Mouse (Mus musculus): ENCODE data around the gene Spry2. TPM values are rescaled to one million over a fixed set of nuclear protein-coding genes. Genes with fewer than 3 reads are reported as not detected.

Spry2 gene
- polyA plus RNA-seq, 1 experiment from 2014 or later = 43.6 TPM

- peaks cover 5% of the 10 kb centered on the region; the same call in 1 of the 2 replicates for H3K4me1 ChIP-seq (ENCODE audit: insufficient read depth)
- no peak overlapping the region for H3K4me3 ChIP-seq (ENCODE audit: low read depth, low read length)
- DNase-seq (no peak), ATAC-seq (ENCODE audit: insufficient read depth) (no peak)
- no peaks in the 10 kb centered on the region for H3K27me3 ChIP-seq (ENCODE audit: insufficient read depth, low read length)
- no peak overlapping the region for H3K9ac ChIP-seq
- H3K27ac ChIP-seq (ENCODE audit: low read depth) = peak overlapping the region; percentile 46; the same call in 1 of the 2 replicates
- H3K4me2 ChIP-seq = peak overlapping the region; percentile 23
- TF ChIP-seq CTCF (IDR thresholded peaks at IDR 0.05; ENCODE audit: low read depth) = no peak
- H3K36me3 ChIP-seq (ENCODE audit: insufficient read depth) = no peaks in the 10 kb centered on the region
- H3K9me3 ChIP-seq (ENCODE audit: low read depth, low read length) = no peaks in the 10 kb centered on the region
- WGBS = 41% methylated on average over 14 of the region's 14 CpGs
These were observed 26.2 kb downstream of the Spry2 start for GRCm38 (mm10) chr14:105870370-105870936.

GRCm38 (mm10) chr14:105865381-105865938, 31.2 kb downstream of the Spry2 start:
- Histone ChIP-seq H3K4me1 (ENCODE audit: insufficient read depth) (peaks cover 3% of the 10 kb centered on the region; the same call in 1 of the 2 replicates), H3K27me3 (ENCODE audit: insufficient read depth, low read length) (no peaks in the 10 kb centered on the region), H3K4me3 (ENCODE audit: low read depth, low read length) (no peak overlapping the region), H3K27ac (ENCODE audit: low read depth) (no peak overlapping the region), H3K4me2 (no peak overlapping the region), H3K9me3 (ENCODE audit: low read depth, low read length) (no peaks in the 10 kb centered on the region), H3K36me3 (ENCODE audit: insufficient read depth) (no peaks in the 10 kb centered on the region), H3K9ac (no peak overlapping the region)
- TF ChIP-seq CTCF (IDR thresholded peaks at IDR 0.05; ENCODE audit: low read depth) = no peak
- DNase-seq (no peak), ATAC-seq (ENCODE audit: insufficient read depth) (no peak)
- WGBS = 86% methylated on average over 5 of the region's 5 CpGs

GRCm38 (mm10) chr14:105862199-105862598, 34.4 kb downstream of the Spry2 start:
- WGBS = 78% methylated on average over 11 of the region's 11 CpGs

GRCm38 (mm10) chr14:105860920-105861319, 35.7 kb downstream of the Spry2 start:
- DNase-seq = no peak
- H3K4me1 ChIP-seq (ENCODE audit: insufficient read depth) = no peaks in the 10 kb centered on the region
- no peak overlapping the region for H3K27ac ChIP-seq (ENCODE audit: low read depth)
- H3K4me2 ChIP-seq = no peak overlapping the region
- H3K27me3 ChIP-seq (ENCODE audit: insufficient read depth, low read length) = no peaks in the 10 kb centered on the region
- no peaks in the 10 kb centered on the region for H3K36me3 ChIP-seq (ENCODE audit: insufficient read depth)
- no peak overlapping the region for H3K4me3 ChIP-seq (ENCODE audit: low read depth, low read length)
- no peak for ATAC-seq (ENCODE audit: insufficient read depth)
- TF ChIP-seq CTCF (IDR thresholded peaks at IDR 0.05; ENCODE audit: low read depth) = no peak
- H3K9ac ChIP-seq = no peak overlapping the region
- no peaks in the 10 kb centered on the region for H3K9me3 ChIP-seq (ENCODE audit: low read depth, low read length)
- WGBS = 39% methylated on average over 6 of the region's 6 CpGs

More at GRCm38 (mm10) chr14:105862199-105862598, 34.4 kb downstream of the Spry2 start:
- Histone ChIP-seq H3K27ac (ENCODE audit: low read depth) (no peak overlapping the region), H3K4me2 (no peak overlapping the region), H3K9me3 (ENCODE audit: low read depth, low read length) (no peaks in the 10 kb centered on the region), H3K27me3 (ENCODE audit: insufficient read depth, low read length) (no peaks in the 10 kb centered on the region), H3K36me3 (ENCODE audit: insufficient read depth) (no peaks in the 10 kb centered on the region), H3K4me3 (ENCODE audit: low read depth, low read length) (no peak overlapping the region), H3K4me1 (ENCODE audit: insufficient read depth) (no peaks in the 10 kb centered on the region), H3K9ac (no peak overlapping the region)
- TF ChIP-seq CTCF (IDR thresholded peaks at IDR 0.05; ENCODE audit: low read depth) = no peak
- DNase-seq = no peak
- no peak; the same call in 1 of the 2 replicates for ATAC-seq (ENCODE audit: insufficient read depth)

GRCm38 (mm10) chr14:105860276-105860675, 36.3 kb downstream of the Spry2 start:
- Histone ChIP-seq H3K4me3 (ENCODE audit: low read depth, low read length) (no peak overlapping the region), H3K27ac (ENCODE audit: low read depth) (no peak overlapping the region), H3K4me2 (no peak overlapping the region), H3K36me3 (ENCODE audit: insufficient read depth) (no peaks in the 10 kb centered on the region), H3K27me3 (ENCODE audit: insufficient read depth, low read length) (no peaks in the 10 kb centered on the region), H3K9ac (no peak overlapping the region), H3K9me3 (ENCODE audit: low read depth, low read length) (no peaks in the 10 kb centered on the region), H3K4me1 (ENCODE audit: insufficient read depth) (no peaks in the 10 kb centered on the region)
- 90% methylated on average over 4 of the region's 4 CpGs for WGBS
- no peak for ATAC-seq (ENCODE audit: insufficient read depth)
- TF ChIP-seq CTCF (IDR thresholded peaks at IDR 0.05; ENCODE audit: low read depth) = no peak
- DNase-seq = no peak

GRCm38 (mm10) chr14:105859876-105860275, 36.7 kb downstream of the Spry2 start:
- no peak for TF ChIP-seq CTCF (IDR thresholded peaks at IDR 0.05; ENCODE audit: low read depth)
- no peaks in the 10 kb centered on the region for H3K9me3 ChIP-seq (ENCODE audit: low read depth, low read length)
- no peak for DNase-seq
- H3K9ac ChIP-seq = no peak overlapping the region
- no peaks in the 10 kb centered on the region for H3K4me1 ChIP-seq (ENCODE audit: insufficient read depth)
- no peaks in the 10 kb centered on the region for H3K27me3 ChIP-seq (ENCODE audit: insufficient read depth, low read length)
- no peak overlapping the region for H3K27ac ChIP-seq (ENCODE audit: low read depth)
- no peak overlapping the region for H3K4me3 ChIP-seq (ENCODE audit: low read depth, low read length)
- no peak for ATAC-seq (ENCODE audit: insufficient read depth)
- no peaks in the 10 kb centered on the region for H3K36me3 ChIP-seq (ENCODE audit: insufficient read depth)
- WGBS = 36% methylated on average over 2 of the region's 2 CpGs
- no peak overlapping the region for H3K4me2 ChIP-seq

GRCm38 (mm10) chr14:105859368-105859767, 37.3 kb downstream of the Spry2 start:
- Histone ChIP-seq H3K36me3 (ENCODE audit: insufficient read depth) (no peaks in the 10 kb centered on the region), H3K4me1 (ENCODE audit: insufficient read depth) (no peaks in the 10 kb centered on the region), H3K9me3 (ENCODE audit: low read depth, low read length) (no peaks in the 10 kb centered on the region), H3K27ac (ENCODE audit: low read depth) (no peak overlapping the region), H3K9ac (no peak overlapping the region), H3K27me3 (ENCODE audit: insufficient read depth, low read length) (no peaks in the 10 kb centered on the region), H3K4me2 (no peak overlapping the region), H3K4me3 (ENCODE audit: low read depth, low read length) (no peak overlapping the region)
- DNase-seq (no peak), ATAC-seq (ENCODE audit: insufficient read depth) (no peak)
- no peak for TF ChIP-seq CTCF (IDR thresholded peaks at IDR 0.05; ENCODE audit: low read depth)
- 33% methylated on average over 4 of the region's 4 CpGs for WGBS
